Mouse (Mus musculus): ENCODE data around the gene Aars2. TPM values are rescaled to one million over a fixed set of nuclear protein-coding genes. Genes with fewer than 3 reads are reported as not detected.

Aars2 gene
- polyA plus RNA-seq, 1 experiment from 2014 or later = 17.3 TPM

DNA sequence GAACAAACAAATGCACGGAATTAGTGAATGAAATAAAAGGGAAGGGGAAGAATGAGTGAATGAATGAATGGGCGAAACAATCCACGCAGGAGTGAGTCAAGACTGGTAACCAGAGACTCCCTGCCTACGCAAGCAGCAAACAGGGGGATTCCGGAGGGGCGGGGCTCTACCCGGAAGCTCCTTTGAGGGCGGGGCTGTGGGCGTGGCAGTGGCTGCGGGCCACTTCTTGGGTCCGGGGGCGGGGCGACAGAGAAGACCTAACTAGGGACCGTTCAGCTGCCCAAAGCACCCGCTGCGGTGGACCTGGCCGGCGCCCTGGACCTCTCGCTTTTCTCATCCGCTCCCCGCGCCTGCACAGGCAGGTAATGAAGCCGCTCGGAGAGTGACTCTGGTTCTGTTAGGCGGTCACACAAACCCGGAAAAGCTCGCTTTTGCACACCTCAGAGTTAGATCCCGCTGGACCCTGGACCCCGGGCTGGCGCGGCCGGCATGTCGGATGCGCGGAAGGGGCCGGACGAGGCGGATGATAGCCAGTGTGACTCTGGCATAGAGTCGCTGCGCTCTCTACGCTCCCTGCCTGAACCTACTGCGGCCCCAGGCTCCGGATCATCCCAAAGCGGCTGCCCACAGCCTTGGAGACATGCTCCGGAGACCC lies 48.9 kb downstream of the Aars2 start, which contains the start of gene Nfkbie:
TSS of gene Nfkbie (plus strand) at position 252 of the 655 bp plus-strand sequence.
- H3K27ac ChIP-seq (replicated peaks) = no peak within 1 kb of the TSS
- H3K4me1 ChIP-seq = peaks cover 8% of the 10 kb centered on the region
- ATAC-seq (replicated peaks) = peak; percentile 67
- no peaks in the 10 kb centered on the region for H3K9me3 ChIP-seq
- H3K9ac ChIP-seq (replicated peaks) = peak within 1 kb of the TSS; percentile 63
- H3K27me3 ChIP-seq = 0 out of 2 replicates have a peak, but pooled peaks cover 2% of the 10 kb centered on the region
- under 1% methylated on average over 45 of the region's 45 CpGs for WGBS
- peak within 1 kb of the TSS; percentile 87 for H3K4me2 ChIP-seq (replicated peaks)
- peak within 1 kb of the TSS; percentile 49 for H3K4me3 ChIP-seq
- no peaks in the 10 kb centered on the region for H3K36me3 ChIP-seq

GRCm38 (mm10) chr17:45556107-45556489 lies 49.5 kb downstream of the Aars2 start:
- Histone ChIP-seq H3K9ac (replicated peaks) (peak overlapping the region; percentile 63), H3K9me3 (no peaks in the 10 kb centered on the region), H3K27me3 (0 out of 2 replicates have a peak, but pooled peaks cover 2% of the 10 kb centered on the region), H3K27ac (replicated peaks) (no peak overlapping the region), H3K36me3 (no peaks in the 10 kb centered on the region), H3K4me3 (peak overlapping the region; percentile 49), H3K4me2 (replicated peaks) (peak overlapping the region; percentile 87), H3K4me1 (peaks cover 8% of the 10 kb centered on the region)
- ATAC-seq (replicated peaks) = no peak
- WGBS = 3% methylated on average over 14 of the region's 14 CpGs

DNA sequence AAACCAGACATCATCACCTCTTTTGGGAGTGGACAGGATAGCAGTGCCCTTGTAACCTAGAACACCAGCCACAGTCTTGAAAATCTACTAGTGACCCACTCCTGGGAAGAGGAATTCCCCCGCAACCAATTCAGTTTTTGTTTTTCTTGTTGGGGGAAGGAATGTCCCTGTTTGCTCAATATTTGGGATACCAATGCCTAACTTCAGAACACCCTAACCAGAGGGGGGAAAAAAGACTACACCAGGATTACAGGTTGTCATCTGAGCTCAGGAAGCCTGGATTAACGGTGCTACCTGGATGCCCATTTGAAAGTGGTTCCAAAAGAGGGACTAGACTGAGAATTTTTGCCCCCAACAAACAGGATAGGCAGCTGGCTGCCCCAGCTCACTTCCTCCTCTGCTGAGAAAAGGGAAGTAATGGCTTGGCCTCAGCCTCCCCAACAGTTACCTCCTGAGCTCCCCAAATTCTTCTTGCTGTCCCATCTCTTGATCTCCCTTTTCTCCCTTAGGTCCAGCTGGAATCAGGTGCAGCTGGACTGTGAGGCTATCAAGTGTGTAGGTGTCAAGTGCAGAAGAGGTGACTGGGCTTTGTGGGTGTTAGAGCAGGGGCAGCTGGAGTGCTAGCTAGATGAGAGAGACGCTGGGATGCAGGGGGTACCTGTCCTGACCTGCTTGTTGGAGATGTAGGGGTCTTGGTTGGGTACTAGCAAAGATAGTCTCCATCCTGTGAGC lies 50.0 kb downstream of the Aars2 start:
- Histone ChIP-seq H3K4me2 (replicated peaks) (peak overlapping the region; percentile 87), H3K27me3 (0 out of 2 replicates have a peak, but pooled peaks cover 2% of the 10 kb centered on the region), H3K4me1 (peaks cover 8% of the 10 kb centered on the region), H3K9me3 (no peaks in the 10 kb centered on the region), H3K27ac (replicated peaks) (no peak overlapping the region), H3K36me3 (no peaks in the 10 kb centered on the region), H3K9ac (replicated peaks) (no peak overlapping the region), H3K4me3 (peak overlapping the region; percentile 49)
- 71% methylated on average over 3 of the region's 3 CpGs for WGBS
- no peak for ATAC-seq (replicated peaks)

- H3K9me3 ChIP-seq = no peaks in the 10 kb centered on the region
- H3K4me1 ChIP-seq = peaks cover 8% of the 10 kb centered on the region
- WGBS = 69% methylated on average over 7 of the region's 7 CpGs
- 0 out of 2 replicates have a peak, but pooled peaks cover 2% of the 10 kb centered on the region for H3K27me3 ChIP-seq
- no peak for ATAC-seq (replicated peaks)
- no peak overlapping the region for H3K4me3 ChIP-seq
- no peaks in the 10 kb centered on the region for H3K36me3 ChIP-seq
- no peak overlapping the region for H3K27ac ChIP-seq (replicated peaks)
- no peak overlapping the region for H3K9ac ChIP-seq (replicated peaks)
- H3K4me2 ChIP-seq (replicated peaks) = no peak overlapping the region
These were observed 50.7 kb downstream of the Aars2 start for GRCm38 (mm10) chr17:45557246-45557824.

DNA sequence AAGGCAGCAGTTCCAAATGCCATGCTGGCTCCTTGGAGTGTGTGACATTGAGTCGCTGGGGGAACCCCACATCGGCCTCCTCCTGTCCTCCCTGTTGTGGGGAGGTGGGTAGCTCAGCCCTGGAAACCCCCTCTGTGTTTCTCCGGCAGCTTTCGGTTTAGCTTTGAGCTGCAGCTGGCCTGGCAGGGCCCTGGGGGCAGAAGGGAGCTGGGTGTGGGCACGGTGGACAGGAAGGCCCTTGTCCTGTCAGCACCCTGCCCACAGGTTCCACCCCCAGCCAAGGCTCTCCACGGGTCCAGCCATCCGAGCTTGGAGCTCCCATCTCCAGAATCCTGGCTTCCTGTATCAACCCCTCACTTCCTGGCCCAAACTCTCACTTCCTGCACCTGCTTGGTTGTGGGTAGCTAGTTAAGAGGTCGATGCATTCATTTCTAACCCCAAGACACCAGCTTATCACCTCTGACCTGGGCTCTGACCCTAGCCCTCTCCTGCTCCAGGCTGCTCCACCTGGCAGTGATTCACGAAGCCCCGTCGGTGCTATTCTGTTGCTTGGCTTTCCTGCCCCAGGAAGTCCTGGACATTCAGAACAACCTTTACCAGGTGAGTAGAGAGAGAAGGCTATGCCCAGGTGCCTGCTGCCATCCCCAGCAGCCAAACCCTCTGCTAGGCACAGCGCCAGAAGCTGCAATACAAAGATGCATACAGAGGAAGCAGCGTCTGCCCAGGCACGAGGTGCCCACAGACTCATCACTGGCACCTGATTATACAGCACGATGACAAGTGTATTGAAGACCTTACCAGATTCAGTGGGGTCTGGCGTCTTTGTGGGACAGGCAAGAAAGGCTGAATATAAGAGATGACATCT lies 51.6 kb downstream of the Aars2 start:
- no peaks in the 10 kb centered on the region for H3K9me3 ChIP-seq
- no peak overlapping the region for H3K9ac ChIP-seq (replicated peaks)
- 76% methylated on average over 16 of the region's 16 CpGs for WGBS
- H3K4me2 ChIP-seq (replicated peaks) = no peak overlapping the region
- no peak for ATAC-seq (replicated peaks)
- H3K27ac ChIP-seq (replicated peaks) = no peak overlapping the region
- peaks cover 8% of the 10 kb centered on the region for H3K4me1 ChIP-seq
- no peaks in the 10 kb centered on the region for H3K36me3 ChIP-seq
- H3K27me3 ChIP-seq = 0 out of 2 replicates have a peak, but pooled peaks cover 2% of the 10 kb centered on the region
- no peak overlapping the region for H3K4me3 ChIP-seq

DNA sequence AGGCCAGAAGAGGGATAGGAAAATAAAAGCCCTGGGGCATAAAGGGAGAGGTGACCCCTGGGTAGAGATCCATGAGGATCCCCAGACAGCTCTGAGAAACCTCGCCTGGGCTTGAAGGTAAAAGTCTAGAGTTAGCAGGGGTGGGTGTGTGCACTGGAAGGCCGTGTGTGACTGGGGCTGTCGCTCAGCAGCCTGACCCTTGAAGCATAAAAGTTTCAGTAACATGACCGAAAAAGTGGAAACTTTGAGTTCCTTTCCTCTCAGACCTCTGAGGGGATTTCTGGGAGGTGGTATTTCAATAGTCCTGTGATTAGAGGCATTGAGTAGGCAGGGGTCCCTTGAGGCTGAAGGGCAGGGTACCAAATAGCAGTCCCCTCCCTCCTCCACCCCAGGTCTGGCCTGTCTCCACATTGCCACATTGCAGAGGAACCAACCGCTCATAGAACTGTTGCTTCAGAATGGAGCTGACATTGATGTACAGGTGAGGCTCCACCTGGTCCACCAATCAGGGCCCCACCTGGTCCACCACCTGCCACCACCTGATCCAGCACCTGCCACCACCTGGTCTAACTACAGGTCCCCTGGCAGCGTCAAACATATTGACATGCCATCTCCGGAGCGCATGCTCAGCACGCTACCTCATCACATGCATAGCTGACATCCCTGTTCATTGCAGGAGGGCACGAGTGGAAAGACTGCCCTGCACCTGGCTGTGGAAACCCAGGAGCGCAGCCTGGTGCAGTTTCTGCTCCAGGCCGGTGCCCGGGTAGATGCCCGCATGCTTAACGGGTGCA lies 53.3 kb downstream of the Aars2 start:
- 84% methylated on average over 15 of the region's 15 CpGs for WGBS
- H3K4me1 ChIP-seq = peaks cover 16% of the 10 kb centered on the region
- no peak for ATAC-seq (replicated peaks)
- no peaks in the 10 kb centered on the region for H3K9me3 ChIP-seq
- H3K4me3 ChIP-seq = no peak overlapping the region
- no peaks in the 10 kb centered on the region for H3K36me3 ChIP-seq
- H3K27me3 ChIP-seq = 0 out of 2 replicates have a peak, but pooled peaks cover under 1% of the 10 kb centered on the region
- H3K4me2 ChIP-seq (replicated peaks) = no peak overlapping the region
- no peak overlapping the region for H3K9ac ChIP-seq (replicated peaks)
- no peak overlapping the region for H3K27ac ChIP-seq (replicated peaks)

GRCm38 (mm10) chr17:45563216-45563615 lies 56.6 kb downstream of the Aars2 start:
- no peak overlapping the region for H3K27ac ChIP-seq (replicated peaks)
- peaks cover 30% of the 10 kb centered on the region for H3K4me1 ChIP-seq
- WGBS = 80% methylated on average over 12 of the region's 12 CpGs
- no peak overlapping the region for H3K9ac ChIP-seq (replicated peaks)
- no peaks in the 10 kb centered on the region for H3K9me3 ChIP-seq
- no peak for ATAC-seq (replicated peaks)
- H3K36me3 ChIP-seq = peaks cover 26% of the 10 kb centered on the region
- H3K4me2 ChIP-seq (replicated peaks) = no peak overlapping the region
- no peak overlapping the region; the same call in 1 of the 2 replicates for H3K4me3 ChIP-seq
- H3K27me3 ChIP-seq = no peaks in the 10 kb centered on the region

- no peaks in the 10 kb centered on the region for H3K9me3 ChIP-seq
- peaks cover 30% of the 10 kb centered on the region for H3K4me1 ChIP-seq
- H3K4me3 ChIP-seq = peak within 1 kb of the TSS; percentile 89
- peak within 1 kb of the TSS; percentile 94 for H3K9ac ChIP-seq (replicated peaks)
- ATAC-seq (replicated peaks) = peak; percentile 88
- peak within 1 kb of the TSS; percentile 86 for H3K27ac ChIP-seq (replicated peaks)
- under 1% methylated on average over 43 of the region's 61 CpGs for WGBS
- H3K27me3 ChIP-seq = no peaks in the 10 kb centered on the region
- H3K4me2 ChIP-seq (replicated peaks) = peak within 1 kb of the TSS; percentile 98
- peaks cover 32% of the 10 kb centered on the region for H3K36me3 ChIP-seq
These were observed 57.3 kb downstream of the Aars2 start, which contains the start of gene Slc35b2 for GRCm38 (mm10) chr17:45563655-45564530. Gene Slc35b2 (plus strand): TSS chr17:45563874.

GRCm38 (mm10) chr17:45564531-45565084 lies 58.0 kb downstream of the Aars2 start:
- Histone ChIP-seq H3K4me1 (peaks cover 31% of the 10 kb centered on the region), H3K27ac (replicated peaks) (peak overlapping the region; percentile 86), H3K36me3 (peaks cover 40% of the 10 kb centered on the region), H3K4me3 (peak overlapping the region; percentile 89), H3K27me3 (no peaks in the 10 kb centered on the region), H3K9ac (replicated peaks) (peak overlapping the region; percentile 94), H3K9me3 (no peaks in the 10 kb centered on the region), H3K4me2 (replicated peaks) (peak overlapping the region; percentile 98)
- WGBS = 7% methylated on average over 18 of the region's 18 CpGs
- no peak for ATAC-seq (replicated peaks)

GRCm38 (mm10) chr17:45565103-45565502 lies 58.5 kb downstream of the Aars2 start:
- H3K9me3 ChIP-seq = no peaks in the 10 kb centered on the region
- peaks cover 45% of the 10 kb centered on the region for H3K36me3 ChIP-seq
- ATAC-seq (replicated peaks) = no peak
- peaks cover 35% of the 10 kb centered on the region for H3K4me1 ChIP-seq
- H3K9ac ChIP-seq (replicated peaks) = peak overlapping the region; percentile 94
- H3K27ac ChIP-seq (replicated peaks) = no peak overlapping the region
- 93% methylated on average over 11 of the region's 11 CpGs for WGBS
- peak overlapping the region; percentile 98 for H3K4me2 ChIP-seq (replicated peaks)
- no peaks in the 10 kb centered on the region for H3K27me3 ChIP-seq
- H3K4me3 ChIP-seq = peak overlapping the region; percentile 89

All from forebrain, embryonic 15.5 days (tissue).